Mouse (Mus musculus) gastrocnemius, postnatal 10 days (tissue): ENCODE results near the gene Rai14. TPM values are rescaled to one million over a fixed set of nuclear protein-coding genes. Genes with fewer than 3 reads are reported as not detected.

Experiments used
- DNase-seq: peaks from one replicate; pipeline ENCODE4 v3.0.0; 2021; ENCODE audit warnings: mixed read lengths
- total RNA-seq, 2 experiments: library from RNA; stranded (reverse); gene quantifications; 2 replicates each; pipeline ENCODE4 v1.2.3; 2021

The Rai14 gene
- total RNA-seq, 2 experiments from 2014 or later = 8.2 to 12.8 TPM

DNA sequence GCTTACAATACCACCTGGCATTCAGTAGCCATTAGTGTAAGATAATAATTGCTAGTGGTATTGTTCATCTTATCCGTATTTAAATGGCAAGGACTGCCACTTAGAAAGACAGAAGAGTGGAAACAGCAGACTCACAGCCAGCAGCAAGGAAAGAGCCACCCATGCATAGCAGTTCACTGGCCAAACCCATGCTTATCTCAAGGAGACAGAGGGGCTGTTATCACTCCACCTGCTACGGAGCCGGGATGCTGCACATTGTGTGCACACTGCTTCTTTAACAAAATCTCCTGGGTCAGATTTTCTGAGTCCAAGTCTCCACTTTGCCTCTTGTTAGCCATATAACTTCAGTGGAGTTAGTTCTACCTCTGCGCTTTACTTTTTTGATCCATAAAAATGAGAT is 183.1 kb downstream of the Rai14 start:
- no peak for DNase-seq

DNA sequence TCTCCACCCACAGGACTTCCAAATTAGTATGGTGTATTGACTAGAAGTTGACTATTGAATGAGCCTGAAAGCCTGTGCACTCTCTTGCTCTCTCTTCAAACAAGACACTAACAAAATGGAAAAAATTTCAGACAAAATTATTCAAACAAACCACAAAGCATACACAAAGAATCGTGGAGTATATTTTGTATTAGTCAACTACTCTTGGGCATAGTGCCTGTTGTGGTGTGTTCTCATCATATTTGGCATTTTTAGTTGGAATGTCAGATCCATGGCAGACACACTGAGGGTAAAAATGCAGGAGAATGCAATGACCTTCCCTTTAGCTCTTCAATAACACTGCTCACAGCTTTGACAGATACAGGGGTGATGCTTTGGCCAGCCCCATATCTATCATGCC is 188.5 kb downstream of the Rai14 start:
- DNase-seq = no peak

Other genes with a start within 250 kb of the Rai14 start
- 10 to 100 TPM; 26.3 to 28.6 TPM for gene Dnajc21, start 244.1 kb downstream of the Rai14 start, total RNA-seq
- gene Brix1, start 228.7 kb downstream of the Rai14 start, total RNA-seq = 10 to 100 TPM; 23.0 to 26.3 TPM
- 1 to 10 TPM; 6.1 to 7.8 TPM for gene Rad1, start 228.6 kb downstream of the Rai14 start, total RNA-seq
- not detected for gene Ttc23l, start 156.0 kb downstream of the Rai14 start, total RNA-seq
- 10 to 100 TPM; 46.6 to 59.1 TPM for gene C1qtnf3, start 237.7 kb upstream of the Rai14 start, total RNA-seq